Mouse (Mus musculus): ENCODE measurements around the gene Espn.

The Espn gene

DNA sequence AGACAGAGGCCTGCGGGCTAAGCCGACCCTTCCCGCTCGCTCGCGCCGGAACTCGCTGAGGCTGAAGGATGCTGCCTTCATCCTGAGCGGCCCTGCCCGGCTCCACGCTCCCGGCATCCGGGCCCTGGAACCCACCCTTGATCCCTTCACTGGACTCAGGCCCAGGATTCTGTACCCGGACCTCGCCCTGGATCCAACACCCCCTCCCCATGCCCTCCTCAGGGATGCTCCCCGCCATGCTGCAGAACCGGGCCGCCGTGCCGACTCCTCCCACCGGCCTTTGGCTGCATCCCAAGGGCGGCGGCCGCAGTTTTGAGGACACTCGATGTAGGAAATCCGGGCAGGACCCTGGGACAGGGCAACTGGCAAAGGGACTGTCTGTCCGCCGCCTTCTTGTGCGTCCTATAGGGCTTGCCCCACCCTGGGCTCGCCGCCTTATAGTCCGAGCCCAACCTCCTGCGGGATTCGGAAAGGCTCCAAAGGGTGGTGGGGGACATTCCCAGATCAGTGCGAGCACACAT is 26.2 kb upstream of the Espn start:
- no peak for DNase-seq

DNA sequence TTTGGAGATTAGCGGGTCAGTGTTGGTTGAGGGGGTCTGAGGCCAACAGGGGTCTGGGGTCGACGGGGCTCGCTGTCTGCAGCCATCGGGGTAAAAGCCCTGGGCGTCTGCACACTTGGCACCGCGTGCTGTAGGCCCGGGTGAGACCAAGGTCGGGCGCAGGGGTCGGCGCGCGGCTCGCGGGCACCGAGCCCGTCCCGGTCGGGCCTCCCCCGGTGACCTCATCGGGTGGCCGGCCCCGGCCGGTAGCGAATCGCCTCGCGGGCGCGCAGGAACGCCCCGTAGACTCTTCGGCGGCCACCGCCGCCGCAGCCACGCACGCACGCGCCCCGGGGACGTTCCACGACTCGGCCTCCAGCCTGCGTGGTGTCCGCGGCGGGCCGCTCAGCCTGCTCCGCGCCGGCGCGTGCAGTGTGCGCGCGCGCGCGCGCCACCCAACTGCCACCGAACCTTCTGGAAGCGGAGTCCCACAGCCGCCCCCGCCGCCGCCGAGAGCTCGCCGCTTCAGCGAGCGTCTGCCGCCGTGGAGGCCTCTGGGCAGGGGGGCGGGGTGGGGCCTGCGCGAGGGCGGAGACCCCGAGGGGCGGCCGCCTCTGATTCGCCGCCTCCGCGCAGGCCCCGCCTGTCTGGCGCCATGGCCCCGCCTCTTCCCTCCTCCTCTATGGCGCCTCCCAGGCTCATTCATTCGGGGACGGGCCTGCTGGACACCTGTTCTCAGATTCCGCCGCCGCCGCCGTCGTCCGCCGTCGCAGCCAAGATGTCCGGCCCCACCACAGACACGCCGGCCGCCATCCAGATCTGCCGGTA is 25.6 kb upstream of the Espn start, which contains the start of gene Acot7:
Acot7 (plus strand) TSS at position 598 of the 807 bp plus-strand sequence.
- DNase-seq, result peak; percentile 85

- no peak for DNase-seq
Observed at GRCm38 (mm10) chr4:152177174-152177536, 25.0 kb upstream of the Espn start.

DNA sequence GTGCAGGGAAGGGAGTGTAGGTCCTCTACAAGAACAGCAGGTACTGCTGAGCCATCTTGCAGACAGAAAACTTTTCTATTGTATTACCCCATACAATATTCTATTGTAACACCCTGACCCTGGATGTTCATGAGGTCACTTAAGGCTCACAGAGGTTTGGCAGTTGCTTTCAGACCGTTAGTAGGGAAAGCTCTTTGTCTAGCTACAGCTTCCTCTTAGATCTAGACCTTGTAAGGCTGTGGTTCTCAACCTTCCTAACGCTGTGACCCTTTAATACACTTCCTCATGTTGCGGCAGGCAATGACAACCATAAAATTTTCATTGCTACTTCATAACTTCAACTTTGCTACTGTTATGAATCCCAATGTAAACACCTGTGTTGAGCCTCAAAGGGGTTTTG is 24.5 kb upstream of the Espn start:
- DNase-seq, result no peak

- no peak for DNase-seq
Observed at GRCm38 (mm10) chr4:152173956-152174355, 21.8 kb upstream of the Espn start.

DNA sequence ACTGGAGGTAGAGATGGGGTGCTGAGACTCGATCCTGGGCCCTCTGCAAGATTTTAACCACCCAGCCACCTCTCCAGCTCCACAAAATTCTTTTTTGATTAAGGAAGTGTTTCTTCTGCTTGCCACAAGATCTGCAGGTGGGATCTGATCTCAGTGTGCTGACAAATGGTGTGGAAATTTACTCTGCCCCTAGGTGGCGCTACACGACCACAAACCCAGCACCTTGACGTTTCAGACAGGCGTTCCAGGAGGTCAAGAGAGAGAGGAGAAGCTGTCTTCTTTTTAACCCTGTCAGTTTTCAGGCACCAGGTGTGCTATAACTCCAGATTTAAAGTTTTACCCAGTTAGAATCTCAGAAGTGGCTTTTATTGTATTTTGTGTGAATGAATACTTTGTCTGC is 20.9 kb upstream of the Espn start:
- peak; percentile 70 for DNase-seq

GRCm38 (mm10) chr4:152171543-152171942 is 19.4 kb upstream of the Espn start:
- DNase-seq, result no peak

DNA sequence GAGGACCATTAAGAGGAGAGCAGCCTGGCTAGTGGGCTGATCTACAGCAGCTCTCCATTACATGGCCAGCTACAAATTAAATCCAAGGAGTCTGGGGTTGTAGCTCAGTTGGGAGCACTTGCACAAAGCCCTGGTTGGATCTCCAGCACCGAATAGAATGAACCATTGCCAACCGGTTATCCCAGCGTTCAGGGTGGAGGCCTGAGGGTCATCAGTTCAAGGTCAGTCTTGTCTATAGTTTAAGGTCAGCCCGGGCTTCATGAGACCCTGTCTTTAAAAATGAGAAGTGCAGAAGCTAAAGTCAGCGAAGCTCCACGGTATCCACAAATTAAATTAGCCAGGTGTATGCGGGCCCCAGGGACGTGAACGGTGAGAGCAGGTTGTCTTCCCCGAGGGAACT is 18.1 kb upstream of the Espn start:
- no peak for DNase-seq

GRCm38 (mm10) chr4:152169103-152169502 is 16.9 kb upstream of the Espn start:
- DNase-seq, result no peak

- DNase-seq, result no peak
Observed at GRCm38 (mm10) chr4:152168052-152168451, 15.9 kb upstream of the Espn start.

- DNase-seq, result no peak
Observed at GRCm38 (mm10) chr4:152165036-152165931, 13.1 kb upstream of the Espn start.

DNA sequence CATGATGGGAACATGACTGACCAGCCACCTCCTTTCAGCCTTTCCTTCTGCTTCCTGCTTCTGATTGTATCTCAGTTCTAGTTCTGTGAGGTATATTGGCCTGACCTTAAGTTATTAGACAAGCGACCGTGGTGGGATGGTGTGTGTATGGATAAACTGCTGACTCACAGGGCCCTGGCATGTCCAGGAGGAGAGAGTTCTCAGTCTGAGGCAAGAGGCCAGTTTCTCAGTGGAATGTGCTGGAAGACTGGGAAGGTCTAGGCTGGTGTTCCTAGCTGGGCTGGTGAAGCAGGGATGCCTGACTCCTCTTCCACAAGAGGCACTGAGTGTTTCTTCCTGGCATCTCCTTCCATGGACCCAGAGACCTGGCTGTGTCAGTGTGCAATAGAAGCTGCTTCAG is 10.6 kb upstream of the Espn start:
- no peak for DNase-seq

- DNase-seq, result peak; percentile 71
Observed at GRCm38 (mm10) chr4:152161601-152162000, 9.4 kb upstream of the Espn start.

- DNase-seq, result peak; percentile 87
Observed at GRCm38 (mm10) chr4:152160748-152161147, 8.6 kb upstream of the Espn start.

- no peak for DNase-seq
Observed at GRCm38 (mm10) chr4:152159285-152159678, 7.1 kb upstream of the Espn start.

- DNase-seq, result no peak
Observed at GRCm38 (mm10) chr4:152158585-152159284, 6.6 kb upstream of the Espn start, which contains the start of gene Hes2. Hes2 (plus strand) TSS chr4:152158867.

- no peak for DNase-seq
Observed at GRCm38 (mm10) chr4:152157779-152158584, 5.8 kb upstream of the Espn start.

DNA sequence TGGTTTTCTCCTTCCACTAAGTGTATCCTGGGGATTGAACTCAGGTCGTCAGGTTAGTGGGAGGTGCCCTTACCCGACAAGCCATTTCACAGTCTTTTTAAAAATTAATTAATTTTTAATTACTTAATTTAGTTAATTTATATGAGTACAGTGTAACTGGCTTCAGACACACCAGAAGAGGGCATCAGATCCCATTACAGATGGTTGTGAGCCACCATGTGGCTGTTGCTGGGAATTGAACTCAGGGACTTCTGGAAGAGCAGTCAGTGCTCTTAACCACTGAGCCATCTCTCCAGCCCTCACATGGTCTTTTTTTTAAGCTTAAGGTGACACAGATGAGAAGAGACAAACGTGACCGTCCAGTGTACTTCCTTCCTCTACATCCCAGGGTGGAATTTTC is 2.8 kb upstream of the Espn start:
- DNase-seq, result no peak

GRCm38 (mm10) chr4:152153771-152154177 is 1.6 kb upstream of the Espn start:
- peak; percentile 74 for DNase-seq

GRCm38 (mm10) chr4:152151451-152151965 is 663 bp downstream of the Espn start:
- DNase-seq, result no peak

DNA sequence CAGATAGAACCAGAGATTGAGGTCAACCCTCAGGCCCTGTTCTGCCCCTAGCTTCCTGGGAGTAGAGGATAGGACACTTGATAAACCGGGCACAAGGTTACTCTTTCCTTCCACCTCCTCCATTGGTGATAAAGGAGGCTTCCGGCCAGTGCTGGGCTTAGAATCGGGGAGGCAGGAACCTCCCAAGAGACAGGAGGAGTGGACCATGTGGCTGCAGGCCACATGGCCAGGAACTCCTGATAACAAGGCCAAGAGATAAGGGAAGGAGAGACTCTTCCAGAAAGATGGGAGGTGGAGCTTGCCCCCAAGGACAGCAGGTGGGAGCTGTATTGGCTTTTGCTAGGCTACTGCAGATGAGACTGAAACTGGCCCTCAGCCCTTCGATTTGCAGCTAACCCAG is 1.6 kb downstream of the Espn start:
- DNase-seq, result no peak
